Mouse (Mus musculus) neural tube, embryonic 10.5 days (tissue): Measurements from ENCODE around the gene Tenm3.

Experiments used
- DNase-seq: peaks from one replicate; pipeline ENCODE4 v3.0.0-alpha.2; 2017; ENCODE audit warnings: low spot score; ENCODE audit errors: extremely low spot score

Tenm3 gene

GRCm38 (mm10) chr8:48596332-48596731 lies 247.4 kb downstream of the Tenm3 start:
- DNase-seq, result no peak

DNA sequence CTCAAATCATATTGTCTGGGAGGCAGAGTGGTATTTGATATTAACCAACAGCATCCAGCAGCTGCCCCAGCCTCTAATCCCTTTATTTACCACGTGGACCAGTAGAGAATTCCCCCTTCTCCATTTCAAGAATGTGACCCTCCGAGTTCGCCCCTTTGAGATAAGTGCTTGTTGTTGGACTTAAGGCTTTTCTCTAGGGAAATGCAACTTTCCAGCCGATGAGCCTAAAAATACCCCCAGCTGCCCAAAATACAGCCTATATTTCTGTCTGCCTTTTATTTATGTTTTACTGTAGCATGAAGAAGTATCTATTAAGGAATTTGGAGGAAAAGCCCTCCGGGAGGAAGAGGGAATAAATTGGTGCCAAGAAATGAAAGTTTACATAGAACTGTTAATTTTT lies 251.9 kb downstream of the Tenm3 start:
- DNase-seq, result no peak

DNA sequence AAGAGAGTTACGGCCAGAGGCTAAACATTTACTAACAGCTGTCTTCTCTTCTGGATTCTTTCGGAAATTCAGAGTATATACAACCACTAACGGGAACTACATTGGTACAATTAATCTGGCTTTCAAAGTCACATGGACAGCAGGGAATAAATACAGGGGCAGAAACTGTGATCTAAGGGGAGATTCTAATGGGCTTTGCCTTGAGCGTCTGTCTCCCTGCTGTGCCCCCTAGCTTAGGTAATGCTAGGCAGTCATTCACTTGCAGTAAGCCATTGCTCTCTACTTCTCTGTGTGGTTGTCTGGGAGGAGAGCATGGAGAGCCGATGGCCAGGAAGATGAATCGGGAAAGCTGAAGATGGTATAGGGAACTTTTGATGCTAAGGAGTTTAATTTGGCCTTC lies 264.0 kb downstream of the Tenm3 start:
- DNase-seq, result no peak

GRCm38 (mm10) chr8:48579144-48579543 lies 264.6 kb downstream of the Tenm3 start:
- DNase-seq, result no peak

- DNase-seq, result no peak
These were observed 270.8 kb downstream of the Tenm3 start for GRCm38 (mm10) chr8:48572941-48573340.

- DNase-seq, result no peak
These were observed 271.4 kb downstream of the Tenm3 start for GRCm38 (mm10) chr8:48572345-48572744.

DNA sequence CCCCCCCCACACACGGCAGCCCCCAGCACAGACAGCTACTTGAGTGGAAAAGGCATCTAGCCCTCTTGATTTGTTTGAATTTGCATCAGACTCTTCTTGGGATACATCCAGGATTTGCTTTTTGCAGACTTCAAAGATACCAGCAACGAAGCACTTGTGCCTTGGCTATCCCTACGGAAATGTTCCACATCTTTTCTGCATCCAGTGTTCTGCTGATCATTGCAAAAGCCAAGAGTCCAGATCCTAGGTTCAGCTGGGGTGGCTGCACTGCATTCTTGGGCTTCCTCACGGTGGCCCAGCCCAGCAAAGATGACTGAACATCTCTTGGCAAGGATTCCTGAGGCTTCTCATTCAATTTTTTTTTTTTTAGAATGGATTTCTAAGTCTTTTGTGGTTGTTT lies 275.1 kb downstream of the Tenm3 start:
- no peak for DNase-seq

DNA sequence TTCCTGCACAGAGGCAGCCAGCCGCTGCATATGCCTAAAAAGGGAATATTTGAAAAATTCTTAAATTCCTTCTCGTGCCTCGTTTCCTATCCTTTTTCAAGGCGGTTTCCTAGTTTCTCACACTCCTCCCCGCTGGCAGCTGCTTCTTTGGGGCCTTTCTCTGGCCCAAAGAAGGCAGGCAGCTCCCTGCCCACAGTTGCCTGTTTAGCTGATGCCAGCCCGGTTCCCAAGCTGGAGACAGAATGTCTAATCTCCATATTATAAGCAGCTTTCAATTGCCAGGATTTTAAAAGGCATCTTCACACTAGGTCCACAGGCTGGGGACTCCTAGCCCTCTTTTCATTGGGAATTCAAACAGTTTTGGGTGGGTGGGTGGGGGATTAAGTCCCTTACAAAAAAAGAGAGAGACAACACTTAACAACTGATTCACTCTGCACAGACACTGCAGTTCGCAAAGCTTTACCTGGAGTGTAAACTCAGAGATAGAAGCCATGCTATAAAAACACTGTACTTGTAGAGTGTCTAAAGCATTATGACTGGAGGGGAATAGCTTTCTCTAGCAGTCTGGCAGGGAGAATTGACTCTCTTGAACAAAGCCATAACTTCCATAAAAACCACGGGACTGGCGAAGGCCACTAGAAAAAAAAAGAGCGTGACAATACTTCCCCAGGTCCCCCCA lies 275.7 kb downstream of the Tenm3 start:
- no peak for DNase-seq

- DNase-seq, result no peak
These were observed 283.5 kb downstream of the Tenm3 start for GRCm38 (mm10) chr8:48560227-48560626.

- DNase-seq, result peak; percentile 82
These were observed 288.1 kb downstream of the Tenm3 start for GRCm38 (mm10) chr8:48555546-48556141.

DNA sequence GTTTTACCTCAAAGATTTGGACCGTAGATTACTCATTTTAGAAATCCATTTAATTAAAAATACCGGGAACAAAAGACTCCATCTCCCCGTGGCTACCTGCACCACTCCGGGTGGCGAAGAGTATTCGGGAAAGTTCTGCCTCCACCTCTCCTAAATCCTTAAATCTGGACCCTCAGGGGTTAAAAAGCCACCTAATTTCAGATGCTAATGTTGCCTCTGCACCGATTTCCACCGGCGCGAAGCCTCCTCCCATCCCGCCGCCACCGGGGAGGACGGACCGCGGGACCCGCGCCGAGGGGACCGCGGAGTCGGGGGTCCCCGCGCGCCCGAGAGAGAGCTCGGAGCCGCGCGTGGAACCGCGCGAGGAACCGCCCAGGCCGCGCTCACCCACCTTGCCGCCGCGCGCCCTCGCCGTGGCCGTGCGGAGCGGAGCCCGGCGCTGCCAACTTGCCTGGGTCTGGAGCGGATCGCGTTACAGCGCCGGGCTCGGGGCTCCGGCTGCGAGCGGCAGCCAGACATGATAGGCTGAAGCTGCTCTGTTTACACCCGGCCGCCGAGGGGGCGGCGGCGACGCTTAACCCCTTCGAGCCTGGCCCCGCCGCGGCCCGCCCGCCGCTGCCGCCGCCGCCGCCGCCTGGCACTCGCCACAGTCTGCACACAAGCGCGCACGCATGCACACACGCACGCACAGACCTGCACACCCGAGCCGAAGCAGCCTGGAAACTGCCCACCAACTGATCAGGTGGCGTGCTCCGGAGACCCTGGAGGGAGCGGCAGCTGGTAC lies 288.8 kb downstream of the Tenm3 start:
- peak; percentile 90 for DNase-seq

DNA sequence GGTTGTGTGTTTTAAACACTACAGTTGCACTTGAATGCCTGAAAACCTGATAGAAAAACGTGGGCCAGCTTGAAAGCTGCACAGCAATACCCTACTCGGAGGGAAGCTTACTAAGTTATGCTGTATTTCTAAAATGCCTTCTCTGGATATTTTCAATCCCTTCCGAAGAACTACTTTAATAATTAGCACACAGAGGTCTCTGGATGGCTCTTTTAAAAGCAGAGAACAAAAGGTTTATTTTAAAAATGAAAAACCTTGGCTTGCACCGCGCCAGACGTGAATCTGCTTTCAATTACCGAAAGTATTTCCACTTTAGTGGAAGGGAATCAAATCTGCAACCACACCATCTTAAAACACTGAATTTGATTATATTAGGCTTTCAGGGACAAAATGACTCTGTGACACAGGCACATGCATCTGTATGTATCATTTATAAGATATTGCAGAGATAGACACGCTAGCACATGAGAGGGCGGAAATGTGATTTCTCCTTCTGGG lies 289.9 kb downstream of the Tenm3 start:
- DNase-seq, result no peak

GRCm38 (mm10) chr8:48552306-48552705 lies 291.4 kb downstream of the Tenm3 start:
- DNase-seq, result no peak

- no peak for DNase-seq
These were observed 292.4 kb downstream of the Tenm3 start for GRCm38 (mm10) chr8:48551370-48551769.

DNA sequence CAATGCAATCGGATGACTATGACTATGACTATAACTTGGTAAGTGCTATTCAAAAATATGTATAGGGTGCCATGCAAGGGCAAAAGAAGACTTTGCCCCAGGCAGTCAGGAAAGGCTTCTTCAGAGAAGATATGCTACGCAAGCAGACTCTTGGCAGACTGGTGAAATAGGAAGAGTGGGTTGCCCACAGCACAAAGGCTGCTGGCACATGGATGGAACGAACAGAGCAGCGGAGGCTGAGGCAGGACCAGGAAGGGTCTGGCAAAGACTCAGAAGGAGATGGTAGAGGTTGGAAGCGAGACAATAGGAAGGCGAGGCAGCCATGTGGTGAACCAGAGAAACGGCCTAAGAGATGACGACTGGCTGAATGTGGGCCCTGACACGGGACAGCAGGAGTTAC lies 294.8 kb downstream of the Tenm3 start:
- DNase-seq, result no peak

DNA sequence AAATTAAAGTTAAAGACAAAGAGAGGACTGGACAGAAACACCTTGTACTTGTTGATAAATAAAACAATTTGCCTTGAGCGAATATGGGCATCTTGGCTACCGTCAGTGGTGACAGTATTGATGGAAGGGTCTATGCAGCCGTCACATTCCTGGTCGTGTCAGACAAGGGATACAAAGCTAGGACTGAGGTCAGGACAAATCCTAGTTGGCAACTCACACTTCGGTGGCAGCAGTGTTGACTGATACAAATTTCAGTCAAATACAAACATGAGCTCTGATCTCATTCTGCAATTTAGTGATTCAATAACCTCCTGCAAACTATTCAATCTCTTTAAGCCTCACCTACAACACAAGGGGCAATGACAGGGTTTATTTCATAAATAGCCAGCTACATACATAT lies 298.1 kb downstream of the Tenm3 start:
- DNase-seq, result no peak

DNA sequence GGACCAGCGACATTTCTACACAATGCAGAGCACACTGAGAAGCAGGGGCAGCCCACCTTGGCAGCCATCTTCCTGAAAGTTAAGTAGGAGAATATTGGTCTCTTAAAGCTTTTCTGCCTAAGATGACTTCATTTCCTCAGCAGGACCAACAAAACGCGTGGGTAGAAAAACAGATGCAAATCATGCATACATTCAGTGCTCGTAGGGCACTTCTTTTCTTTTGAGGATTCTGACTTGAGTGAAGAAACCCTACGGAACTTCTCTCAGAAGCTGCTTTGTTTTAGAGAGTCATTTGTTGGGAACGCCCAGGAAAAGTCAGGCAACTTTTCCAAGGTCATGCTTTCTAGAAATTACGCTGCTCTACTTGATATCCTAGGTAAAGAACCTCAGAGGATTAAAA lies 298.9 kb downstream of the Tenm3 start:
- no peak for DNase-seq

GRCm38 (mm10) chr8:48542141-48542540 lies 301.6 kb downstream of the Tenm3 start:
- DNase-seq, result no peak

- peak; percentile 35 for DNase-seq
These were observed 302.9 kb downstream of the Tenm3 start for GRCm38 (mm10) chr8:48540894-48541293.

- no peak for DNase-seq
These were observed 307.9 kb downstream of the Tenm3 start for GRCm38 (mm10) chr8:48535833-48536232.

DNA sequence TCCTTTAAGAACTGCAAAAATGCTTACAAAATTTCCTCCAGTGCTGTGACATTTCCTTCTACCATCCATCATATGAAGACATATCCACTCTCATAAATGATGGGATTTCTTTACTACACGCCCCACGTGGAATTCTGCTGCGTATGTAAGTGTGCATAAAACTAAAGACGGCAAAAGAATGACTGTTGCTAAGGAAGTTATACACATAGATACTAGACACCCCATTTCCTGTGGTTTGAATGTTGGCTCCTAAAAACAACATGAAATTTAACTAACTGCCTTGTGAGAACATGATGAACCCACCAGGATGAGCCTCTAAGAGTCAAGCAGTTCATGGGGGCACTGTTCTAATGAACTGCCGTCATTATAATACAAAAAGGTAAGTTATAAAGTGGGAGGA lies 312.0 kb downstream of the Tenm3 start:
- no peak for DNase-seq

DNA sequence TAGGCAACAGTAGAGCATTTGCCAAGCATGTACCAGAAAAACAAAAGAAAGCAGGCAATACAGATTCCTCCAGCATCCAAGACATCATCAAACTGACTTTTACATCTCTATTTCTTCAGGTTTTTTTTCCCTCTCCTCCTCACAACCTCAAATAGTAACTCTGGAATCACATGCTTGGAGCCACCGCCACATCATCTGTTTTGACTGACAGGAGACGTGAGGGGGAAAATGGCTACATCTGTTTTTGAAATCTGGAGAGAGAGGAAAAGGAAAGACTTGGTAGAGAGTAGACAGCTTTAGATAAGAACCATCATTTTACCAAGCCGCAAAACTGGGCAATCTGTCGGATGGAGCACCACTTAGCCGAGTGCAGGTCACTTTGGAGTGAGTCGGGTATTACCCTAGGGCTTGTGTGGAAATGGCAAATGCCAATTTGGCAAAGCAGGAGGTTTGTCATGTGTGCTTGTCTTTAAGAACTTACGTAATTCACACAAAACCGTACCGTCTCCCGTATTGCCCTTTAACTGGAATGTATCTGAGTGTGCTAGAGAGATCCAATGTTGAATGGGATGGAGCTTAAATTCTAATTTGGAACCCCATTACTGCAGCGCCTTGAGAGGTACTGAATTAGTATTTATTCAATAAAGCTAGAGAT lies 312.7 kb downstream of the Tenm3 start:
- no peak for DNase-seq
